Mouse (Mus musculus) hindbrain, embryonic 16.5 days (tissue): ENCODE data around the gene Gpr156. TPM values are rescaled to one million over a fixed set of nuclear protein-coding genes. Genes with fewer than 3 reads are reported as not detected.
A peak's percentile ranks its signal among the peaks of the same experiment; 100 is the strongest.

ENCODE experiments used
- ATAC-seq: fragments of 200-750 bp; cut with Nextera tagmentation; 2 replicates; pipeline ENCODE4 v1.8.0; 2017; ENCODE audit warnings: moderate TSS enrichment, moderate library complexity
- H3K27ac ChIP-seq: fragments of 300-500 bp; sonication (generic); 2 replicates; pipeline ENCODE4 v1.5.1; 2014; ENCODE audit warnings: low read depth, mild to moderate bottlenecking, control low read depth, low read length, moderate library complexity
- H3K27me3 ChIP-seq: fragments of 300-500 bp; sonication (generic); replicated peaks from 2 replicates; pipeline ENCODE4 v1.6.1; 2014; ENCODE audit warnings: low read length; ENCODE audit not compliant: control insufficient read depth, insufficient read depth
- H3K36me3 ChIP-seq: fragments of 300-500 bp; sonication (generic); 2 replicates; pipeline ENCODE4 v1.6.1; 2014; ENCODE audit warnings: mild to moderate bottlenecking, low read length, moderate library complexity, mixed read lengths; ENCODE audit not compliant: control insufficient read depth, insufficient read depth
- H3K4me1 ChIP-seq: fragments of 300-500 bp; sonication (generic); 2 replicates; pipeline ENCODE4 v1.6.1; 2014; ENCODE audit warnings: low read depth, low read length; ENCODE audit not compliant: control insufficient read depth, insufficient read depth
- H3K4me2 ChIP-seq: fragments of 300-500 bp; sonication (generic); 2 replicates; pipeline ENCODE4 v1.6.1; 2014; ENCODE audit warnings: mild to moderate bottlenecking, low read length, control low read depth, moderate library complexity
- H3K4me3 ChIP-seq: fragments of 300-500 bp; sonication (generic); 2 replicates; pipeline ENCODE4 v1.5.1; 2014; ENCODE audit warnings: mild to moderate bottlenecking, low read length, control low read depth, moderate library complexity
- H3K9ac ChIP-seq: fragments of 300-500 bp; sonication (generic); 2 replicates; pipeline ENCODE4 v1.6.1; 2014; ENCODE audit warnings: low read depth, mild to moderate bottlenecking, control low read depth, low read length, moderate library complexity
- H3K9me3 ChIP-seq: fragments of 300-500 bp; sonication (generic); 2 replicates; pipeline ENCODE4 v1.6.1; 2014; ENCODE audit warnings: mild to moderate bottlenecking, low read length, moderate library complexity; ENCODE audit not compliant: control insufficient read depth
- WGBS: fragments of 180-500 bp; shearing (Covaris S2); extraction: QIAGEN DNeasy Blood & Tissue Kit; methylation state at CpG from one replicate; pipeline ENCODE4 v1.1.7; 2014; 5-methylcytosine and 5-hydroxymethylcytosine counted together
- polyA plus RNA-seq: library from polyadenylated mRNA; unstranded; fragments of >200 nt; fragmentation: Nextera tagmentation; extraction: Ambion mirVana; gene quantifications from 2 replicates; pipeline ENCODE4 v1.2.1, GENCODE M21; 2015

Gpr156 gene
- polyA plus RNA-seq: 3.2 and 3.9 TPM in 2 replicates

DNA sequence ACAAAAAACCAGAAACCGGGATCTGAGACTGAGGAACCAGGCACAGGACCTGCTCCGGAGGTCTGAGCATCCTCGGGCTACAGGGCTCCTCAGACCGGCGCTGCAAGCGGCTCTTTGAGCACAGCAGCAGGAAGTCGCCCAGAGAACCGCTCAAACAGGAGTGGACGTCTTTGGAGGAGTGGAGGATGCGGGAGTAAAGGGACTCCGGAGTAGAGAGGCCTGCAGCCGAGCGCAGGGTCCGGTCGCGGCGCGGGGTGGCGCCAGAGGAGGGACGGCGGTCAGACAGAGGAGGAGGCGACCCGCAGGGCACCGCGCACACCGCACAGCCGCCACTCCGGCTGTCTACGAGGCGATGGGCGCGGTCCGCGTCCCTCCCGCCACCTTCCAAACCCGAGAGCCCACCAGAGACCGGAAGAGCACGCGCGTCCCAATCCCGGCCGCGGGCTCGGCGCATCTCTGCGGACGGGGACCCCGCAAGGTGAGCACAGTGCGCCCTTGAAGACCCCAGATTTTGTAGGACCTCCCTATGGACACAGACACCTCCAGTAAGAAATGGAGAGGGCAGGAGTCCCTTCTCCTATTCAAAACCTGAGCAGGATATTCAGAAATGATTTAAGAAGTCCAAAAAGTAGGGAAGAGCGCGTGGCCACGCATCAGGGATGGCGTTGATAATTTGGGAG is at the start of gene Gpr156:
Gpr156 (plus strand) TSS at position 359 of the 680 bp plus-strand sequence.
- no peaks in the 10 kb centered on the region for H3K4me1 ChIP-seq
- H3K27ac ChIP-seq: no peak within 1 kb of the TSS
- peak within 1 kb of the TSS; percentile 77 for H3K9ac ChIP-seq
- ATAC-seq: peak; percentile 94
- H3K4me2 ChIP-seq: peak within 1 kb of the TSS; percentile 91
- H3K27me3 ChIP-seq: no peaks in the 10 kb centered on the region
- H3K36me3 ChIP-seq: no peaks in the 10 kb centered on the region
- H3K9me3 ChIP-seq: no peaks in the 10 kb centered on the region
- 3% methylated on average over 43 of the region's 53 CpGs for WGBS
- H3K4me3 ChIP-seq: peak within 1 kb of the TSS; percentile 73

DNA sequence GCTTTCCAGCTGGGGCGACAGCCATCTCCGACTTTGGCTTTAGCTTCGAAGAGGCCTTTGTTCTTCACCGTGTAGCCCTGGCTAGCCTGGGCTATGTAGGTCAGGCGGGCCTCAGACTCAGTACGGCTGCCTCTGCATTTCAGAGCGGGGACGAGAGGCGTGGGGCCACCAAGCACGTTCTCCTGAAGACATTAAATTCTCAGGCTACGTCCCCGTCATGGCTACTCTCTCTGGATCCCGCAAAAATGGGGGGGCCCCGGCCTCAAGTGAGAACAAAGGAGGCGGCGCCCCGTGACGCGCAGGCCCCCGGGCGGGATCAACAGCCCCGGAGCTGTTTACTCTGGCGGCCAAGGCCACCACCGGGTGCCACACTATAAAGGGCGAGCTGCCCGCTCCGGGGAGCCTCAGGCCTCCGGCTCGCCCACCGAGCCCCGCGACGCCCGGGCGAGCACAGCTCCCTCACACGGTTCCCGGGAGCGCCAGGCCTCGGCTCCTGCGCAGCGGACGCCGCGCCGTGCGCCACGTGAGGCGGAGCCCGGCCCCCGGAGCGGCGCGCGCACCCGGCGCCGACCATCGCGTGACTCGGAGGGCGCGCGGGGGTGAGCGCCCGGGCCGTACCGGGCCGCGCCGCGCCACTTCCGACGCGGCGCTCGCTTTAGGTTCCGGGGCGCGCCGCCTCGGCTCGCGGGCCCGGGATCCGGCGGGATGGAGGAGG is 48.3 kb upstream of the Gpr156 start, which contains the start of gene Lrrc58:
Lrrc58 (plus strand) TSS at position 599 of the 715 bp plus-strand sequence.
- ATAC-seq: peak; percentile 96
- peaks cover 18% of the 10 kb centered on the region for H3K4me1 ChIP-seq
- H3K9me3 ChIP-seq: no peaks in the 10 kb centered on the region
- peak within 1 kb of the TSS; percentile 74 for H3K4me2 ChIP-seq
- H3K4me3 ChIP-seq: peak within 1 kb of the TSS; percentile 100
- H3K27me3 ChIP-seq: no peaks in the 10 kb centered on the region
- under 1% methylated on average over 61 of the region's 86 CpGs for WGBS
- H3K27ac ChIP-seq: peak within 1 kb of the TSS; percentile 99
- no peaks in the 10 kb centered on the region; the same call in 1 of the 2 replicates for H3K36me3 ChIP-seq
- peak within 1 kb of the TSS; percentile 99 for H3K9ac ChIP-seq

DNA sequence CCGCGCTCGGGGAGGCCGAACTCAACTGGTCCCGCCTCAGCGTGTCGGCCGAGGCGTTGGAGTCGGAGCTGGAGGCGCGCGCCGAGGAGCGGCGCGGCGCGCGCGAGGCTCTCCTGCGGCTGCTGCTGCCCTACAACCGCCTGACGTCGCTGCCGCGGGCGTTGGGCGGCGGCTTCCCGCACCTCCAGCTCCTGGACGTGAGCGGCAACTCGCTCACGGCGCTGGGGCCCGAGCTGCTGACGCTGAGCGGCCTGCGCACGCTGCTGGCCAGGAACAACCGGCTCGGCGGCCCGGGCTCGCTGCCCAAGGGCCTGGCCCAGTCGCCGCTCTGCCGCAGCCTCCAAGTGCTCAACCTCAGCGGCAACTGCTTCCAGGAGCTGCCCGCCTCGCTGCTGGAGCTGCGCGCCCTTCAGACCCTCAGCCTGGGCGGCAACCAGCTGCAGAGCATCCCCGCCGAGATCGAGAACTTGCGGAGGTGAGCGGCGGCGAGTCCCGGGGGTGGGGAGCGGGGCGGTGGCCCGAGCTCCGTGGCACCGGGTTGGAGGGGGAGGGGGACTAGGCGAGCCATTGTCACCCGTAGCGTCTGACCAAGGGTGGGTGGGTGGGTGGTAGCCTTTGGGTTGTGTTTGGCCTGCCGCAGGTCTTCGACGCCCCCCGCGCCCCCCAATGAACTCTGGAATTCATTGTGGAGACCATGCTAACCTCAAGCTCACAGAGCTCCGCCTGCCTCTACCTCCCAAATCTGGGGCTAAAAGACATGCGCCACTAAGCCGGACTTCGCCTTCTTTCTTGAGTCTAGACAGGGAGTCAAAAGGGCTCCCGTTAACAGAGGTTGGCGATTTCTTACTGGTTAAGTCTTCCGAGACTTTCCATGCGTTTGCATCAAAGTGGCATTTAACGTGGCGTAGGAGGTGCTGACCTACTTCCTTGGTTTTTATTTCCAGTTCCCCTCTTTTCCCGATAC is 47.5 kb upstream of the Gpr156 start:
- Histone ChIP-seq H3K4me2 (peak overlapping the region; percentile 74), H3K27me3 (no peaks in the 10 kb centered on the region), H3K9ac (peak overlapping the region; percentile 99), H3K9me3 (no peaks in the 10 kb centered on the region), H3K4me3 (peak overlapping the region; percentile 100), H3K27ac (peak overlapping the region; percentile 99), H3K4me1 (peaks cover 18% of the 10 kb centered on the region), H3K36me3 (no peaks in the 10 kb centered on the region; the same call in 1 of the 2 replicates)
- WGBS: under 1% methylated on average over 70 of the region's 87 CpGs
- peak; percentile 82 for ATAC-seq

DNA sequence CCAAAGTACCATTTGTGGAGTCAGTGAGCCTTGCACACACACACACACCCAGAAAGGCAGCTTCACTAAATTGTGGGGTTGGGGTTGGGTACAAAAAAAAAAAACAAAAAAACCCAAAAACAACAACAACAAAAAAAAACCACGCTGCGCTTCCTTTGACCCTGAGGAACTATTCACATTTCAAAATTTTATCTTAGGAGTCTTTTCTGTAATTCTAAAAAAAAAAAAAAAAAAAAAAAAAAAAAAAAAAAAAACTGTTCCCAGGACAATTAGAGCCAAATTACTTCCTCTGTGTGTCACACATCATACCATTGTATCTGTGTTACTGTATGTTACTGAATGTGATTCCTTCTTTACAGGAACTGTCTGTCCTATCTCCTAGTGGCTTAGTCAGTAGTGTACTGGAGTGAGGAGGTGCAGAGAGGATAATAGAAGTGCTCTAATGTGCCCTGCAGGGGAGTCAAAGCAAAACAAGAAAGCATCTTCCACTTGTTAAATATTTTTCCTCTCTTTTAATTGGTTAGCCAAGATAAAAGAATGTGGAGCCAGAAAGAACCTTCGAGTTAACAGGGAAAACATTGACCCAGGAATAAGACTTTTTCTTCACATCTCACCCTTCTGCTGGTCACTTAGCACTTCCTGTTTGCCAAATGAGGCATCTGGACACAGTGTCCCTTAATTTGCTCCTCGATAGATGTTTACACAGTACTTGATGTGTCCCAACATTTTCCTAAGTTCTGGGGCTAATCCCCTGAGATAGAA is 46.6 kb upstream of the Gpr156 start:
- peak overlapping the region; percentile 100 for H3K4me3 ChIP-seq
- WGBS: 28% methylated on average over 4 of the region's 4 CpGs

DNA sequence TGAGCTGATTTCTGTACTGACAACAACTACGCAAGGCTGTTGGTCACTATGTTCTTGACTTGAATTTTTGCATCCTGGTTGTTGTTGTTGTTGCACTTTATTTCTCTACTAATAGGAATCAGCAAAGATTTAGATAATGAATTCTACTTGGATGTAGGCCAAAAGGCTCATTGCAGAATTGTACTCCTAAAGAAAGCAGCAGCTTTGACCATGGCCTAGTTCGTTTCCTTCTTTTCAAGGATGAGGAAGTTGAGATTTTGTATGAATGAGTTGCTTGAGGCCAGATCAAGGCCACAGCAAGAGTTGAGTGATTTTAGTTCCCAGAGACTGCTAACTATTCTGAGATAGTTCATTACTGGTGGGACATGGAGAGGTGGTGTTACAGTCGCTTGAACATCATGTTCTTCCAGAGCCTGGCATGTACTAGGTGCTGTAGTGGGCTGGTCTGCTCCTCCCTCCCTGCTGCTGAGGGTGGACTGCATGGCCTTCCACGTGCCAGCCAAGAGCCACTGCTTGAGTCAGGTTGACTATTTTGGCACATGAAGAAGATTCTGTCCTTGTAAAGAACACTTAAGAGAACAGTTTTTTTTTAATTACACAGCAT is 45.1 kb upstream of the Gpr156 start:
- Histone ChIP-seq H3K36me3 (no peaks in the 10 kb centered on the region; the same call in 1 of the 2 replicates), H3K9me3 (no peaks in the 10 kb centered on the region), H3K4me3 (no peak overlapping the region), H3K9ac (no peak overlapping the region), H3K27ac (no peak overlapping the region), H3K4me1 (peaks cover 18% of the 10 kb centered on the region), H3K4me2 (peak overlapping the region; percentile 0; the same call in 1 of the 2 replicates), H3K27me3 (no peaks in the 10 kb centered on the region)
- 74% methylated on average over 4 of the region's 4 CpGs for WGBS
- no peak for ATAC-seq

More for the DNA sequence above, 46.6 kb upstream of the Gpr156 start:
- H3K4me1 ChIP-seq: peaks cover 18% of the 10 kb centered on the region
- ATAC-seq: no peak
- H3K36me3 ChIP-seq: no peaks in the 10 kb centered on the region; the same call in 1 of the 2 replicates
- peak overlapping the region; percentile 74 for H3K4me2 ChIP-seq
- H3K27ac ChIP-seq: peak overlapping the region; percentile 99
- H3K27me3 ChIP-seq: no peaks in the 10 kb centered on the region
- H3K9ac ChIP-seq: peak overlapping the region; percentile 99
- H3K9me3 ChIP-seq: no peaks in the 10 kb centered on the region

DNA sequence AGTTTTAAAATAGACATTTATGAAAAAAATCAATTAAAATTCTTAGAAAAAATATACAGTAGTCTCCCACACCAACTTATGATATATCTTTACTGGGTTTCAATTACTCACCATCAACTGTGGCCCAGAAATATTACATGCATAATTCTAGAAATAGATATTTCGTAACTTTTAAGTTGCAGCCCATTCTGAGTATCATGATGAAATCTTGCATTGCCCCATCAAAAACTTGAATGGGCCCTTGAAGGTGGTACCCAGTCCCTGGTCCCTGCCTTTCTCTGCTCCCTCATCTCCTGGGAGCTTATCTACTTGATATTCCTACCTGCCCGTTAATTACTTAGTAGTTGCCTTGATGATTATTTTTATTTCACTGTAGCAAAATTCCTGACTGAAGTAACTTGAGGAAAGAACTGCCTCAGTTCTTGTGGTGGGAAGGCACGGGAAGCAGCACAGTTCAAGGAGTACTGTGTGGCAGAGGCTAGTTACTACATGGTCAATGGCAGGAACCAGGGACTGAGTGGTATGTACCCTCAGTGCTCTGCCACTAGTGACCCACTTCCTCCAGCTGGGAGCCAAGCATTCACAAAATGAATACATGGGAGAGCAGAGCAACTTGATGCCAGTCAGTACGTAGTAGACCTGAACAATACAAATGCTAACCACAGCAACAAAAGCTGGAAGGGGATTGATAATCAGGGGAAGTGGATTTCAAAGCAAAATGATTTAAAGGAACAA is 41.6 kb upstream of the Gpr156 start:
- Histone ChIP-seq H3K4me3 (no peak overlapping the region), H3K9ac (no peak overlapping the region), H3K4me2 (no peak overlapping the region), H3K27me3 (no peaks in the 10 kb centered on the region), H3K36me3 (peaks cover 10% of the 10 kb centered on the region), H3K27ac (no peak overlapping the region), H3K4me1 (peaks cover 22% of the 10 kb centered on the region), H3K9me3 (no peaks in the 10 kb centered on the region)
- no peak for ATAC-seq
- WGBS: 77% methylated on average over 4 of the region's 4 CpGs

DNA sequence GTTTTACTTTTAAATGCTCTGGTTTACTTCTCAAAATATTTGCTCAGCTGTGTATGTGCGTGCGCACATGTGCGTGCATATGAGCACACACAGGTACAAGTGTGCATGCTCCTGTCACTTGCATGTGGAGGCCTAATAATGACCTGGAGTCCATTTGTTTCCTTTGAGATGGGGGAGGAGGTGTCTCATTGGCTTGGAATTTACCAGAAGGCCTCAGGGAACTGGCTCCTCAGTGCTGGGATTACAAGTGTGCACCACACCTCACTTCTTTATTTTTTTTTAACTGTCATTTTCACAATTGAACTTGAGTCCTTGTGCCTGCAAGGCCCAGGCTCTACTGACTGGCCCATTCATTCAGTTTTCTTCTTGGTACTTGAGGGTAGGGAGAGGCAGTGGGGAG is 38.9 kb upstream of the Gpr156 start:
- peaks cover 4% of the 10 kb centered on the region for H3K4me1 ChIP-seq
- no peak overlapping the region for H3K4me2 ChIP-seq
- H3K4me3 ChIP-seq: no peak overlapping the region
- H3K36me3 ChIP-seq: peaks cover 12% of the 10 kb centered on the region
- no peak overlapping the region for H3K9ac ChIP-seq
- no peaks in the 10 kb centered on the region for H3K27me3 ChIP-seq
- 95% methylated on average over 3 of the region's 3 CpGs for WGBS
- H3K9me3 ChIP-seq: no peaks in the 10 kb centered on the region
- ATAC-seq: no peak
- no peak overlapping the region for H3K27ac ChIP-seq
